Mouse (Mus musculus): ENCODE results near the gene Zfp784. TPM values are rescaled to one million over a fixed set of nuclear protein-coding genes. Genes with fewer than 3 reads are reported as not detected.

Zfp784 gene
- total RNA-seq, 2 experiments from 2014 or later: 5.7 to 7.3 TPM

Other genes starting within 250 kb of the Zfp784 start
- 10 to 100 TPM; 10.4 to 11.3 TPM for gene Tmem238, start 248.8 kb downstream of the Zfp784 start, total RNA-seq (2021)
- 1,000 to 10,000 TPM; 1,057 to 1,113 TPM for gene Rpl28, start 245.6 kb downstream of the Zfp784 start, total RNA-seq (2021)
- 100 to 1,000 TPM; 122 to 126 TPM for gene Ube2s, start 225.9 kb downstream of the Zfp784 start, total RNA-seq (2021)
- 1 to 10 TPM; 1.3 to 3.1 TPM for gene Shisa7, start 193.8 kb downstream of the Zfp784 start, total RNA-seq (2021)
- 10 to 100 TPM in 1 of 2 experiments, 1 to 10 TPM in 1; 6.8 to 13.3 TPM for gene Isoc2b, start 168.2 kb downstream of the Zfp784 start, total RNA-seq (2021)
- gene Isoc2a, start 161.3 kb downstream of the Zfp784 start, total RNA-seq (2021): 10 to 100 TPM; 52.8 to 56.8 TPM
- not detected for gene Gm36210, start 131.9 kb downstream of the Zfp784 start, total RNA-seq (2021)
- gene Zfp628, start 123.2 kb downstream of the Zfp784 start, total RNA-seq (2021): 10 to 100 TPM; 14.7 to 16.4 TPM
- gene Nat14, start 116.4 kb downstream of the Zfp784 start, total RNA-seq (2021): 1 to 10 TPM; 5.5 to 8.5 TPM
- 1 to 10 TPM; 5.9 to 6.9 TPM for gene Ssc5d, start 112.7 kb downstream of the Zfp784 start, total RNA-seq (2021)
- gene Sbk2, start 74.0 kb downstream of the Zfp784 start, total RNA-seq (2021): 1 to 10 TPM; 1.6 to 3.1 TPM
- under 1 TPM; 0.24 to 0.30 TPM for gene Sbk3, start 67.3 kb downstream of the Zfp784 start, total RNA-seq (2021)
- 10 to 100 TPM; 16.0 to 19.9 TPM for gene Zfp579, start 42.3 kb downstream of the Zfp784 start, total RNA-seq (2021)
- 10 to 100 TPM; 12.6 to 13.2 TPM for gene Zfp524, start 24.0 kb downstream of the Zfp784 start, total RNA-seq (2021)
- 10 to 100 TPM; 24.4 to 27.7 TPM for gene Fiz1, start 23.7 kb downstream of the Zfp784 start, total RNA-seq (2021)
- gene Gm44973, start 22.9 kb downstream of the Zfp784 start, total RNA-seq (2021): not detected
- 10 to 100 TPM; 22.9 to 30.0 TPM for gene Zfp865, start 18.1 kb downstream of the Zfp784 start, total RNA-seq (2021)
- 1 to 10 TPM; 2.1 to 2.6 TPM for gene Ccdc106, start 17.9 kb downstream of the Zfp784 start, total RNA-seq (2021)
- gene 4632433K11Rik, start 4.3 kb downstream of the Zfp784 start, total RNA-seq (2021): not detected
- gene Zfp580, start 13.1 kb upstream of the Zfp784 start, total RNA-seq (2021): 10 to 100 TPM; 11.4 to 13.1 TPM
- gene U2af2, start 23.7 kb upstream of the Zfp784 start, total RNA-seq (2021): 100 to 1,000 TPM; 142 to 161 TPM
- 100 to 1,000 TPM; 144 to 150 TPM for gene Epn1, start 41.8 kb upstream of the Zfp784 start, total RNA-seq (2021)
- not detected for gene Rfpl4, start 78.5 kb upstream of the Zfp784 start, total RNA-seq (2021)
- 1 to 10 TPM; 2.2 to 3.1 TPM for gene Rasl2-9, start 87.5 kb upstream of the Zfp784 start, total RNA-seq (2021)
- gene Vmn1r55, start 111.2 kb upstream of the Zfp784 start, total RNA-seq (2021): not detected
- not detected for gene Vmn1r56, start 158.3 kb upstream of the Zfp784 start, total RNA-seq (2021)
- gene Vmn1r57, start 180.0 kb upstream of the Zfp784 start, total RNA-seq (2021): not detected